Mouse (Mus musculus): Measurements from ENCODE around the gene Ergic2.
A peak's percentile ranks its signal among the peaks of the same experiment; 100 is the strongest.
"Not testable (repeated sequence)": the region's sequence is repeated elsewhere in the genome, so short reads cannot be mapped to it uniquely, and the experiment has no call there.

- 0 out of 2 replicates have a peak, but pooled peaks have one; percentile 16 for TF ChIP-seq NANOG (IDR thresholded peaks at IDR 0.05; ENCODE audit: borderline replicate concordance, low read length)
- not testable (repeated sequence) for TF ChIP-seq CTCF (conservative IDR thresholded peaks at IDR 0.05; ENCODE audit: low read length)
Observed at GRCm38 (mm10) chr6:148152305-148152704, 59.9 kb downstream of the Ergic2 start.

Measured in E14TG2a.4 (cell line).